Mouse (Mus musculus): ENCODE results near the gene Tmem108.

Tmem108 gene

DNA sequence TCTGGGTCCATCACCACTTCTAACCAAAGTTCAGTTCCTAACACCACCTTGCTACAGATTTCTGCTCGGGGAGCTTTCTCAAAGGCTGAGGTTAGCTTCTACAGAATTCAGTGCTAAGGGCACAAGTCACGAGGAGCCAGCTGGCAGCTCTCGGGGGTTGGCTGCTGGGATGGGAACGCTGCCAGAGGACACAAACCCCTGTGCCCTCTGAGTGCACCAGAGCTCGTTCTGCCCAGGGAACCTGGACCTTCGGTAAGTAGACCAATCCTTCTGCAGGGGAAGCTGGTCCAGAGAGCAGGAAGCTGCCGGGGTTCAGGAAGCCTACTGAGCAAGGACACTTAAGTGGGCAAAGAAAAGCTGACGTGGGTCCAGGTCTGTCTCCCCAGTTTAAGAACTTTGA lies 40.6 kb downstream of the Tmem108 start:
- DNase-seq (ENCODE audit: low spot score in 2 of 2), result no peak

DNA sequence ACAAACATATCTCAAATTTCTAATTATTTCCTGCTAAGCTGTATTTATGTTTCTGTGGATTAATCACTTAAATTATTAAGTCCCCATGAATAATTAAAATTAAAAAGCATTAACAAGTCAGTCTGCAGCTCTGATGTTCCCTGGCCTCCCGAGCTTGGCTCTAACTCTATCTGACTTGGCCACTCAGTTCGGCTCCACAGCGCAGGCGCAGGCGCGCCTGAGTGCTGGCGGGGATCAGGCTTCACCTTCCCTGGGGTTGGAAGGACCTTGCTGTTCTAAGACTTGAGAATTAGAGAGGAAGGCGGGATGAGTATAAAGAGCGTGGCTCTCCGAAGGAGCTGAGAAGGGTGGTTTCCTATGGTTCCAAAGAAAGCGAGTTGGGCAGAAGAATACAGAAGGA lies 41.6 kb downstream of the Tmem108 start:
- DNase-seq (ENCODE audit: low spot score in 2 of 2), result no peak

DNA sequence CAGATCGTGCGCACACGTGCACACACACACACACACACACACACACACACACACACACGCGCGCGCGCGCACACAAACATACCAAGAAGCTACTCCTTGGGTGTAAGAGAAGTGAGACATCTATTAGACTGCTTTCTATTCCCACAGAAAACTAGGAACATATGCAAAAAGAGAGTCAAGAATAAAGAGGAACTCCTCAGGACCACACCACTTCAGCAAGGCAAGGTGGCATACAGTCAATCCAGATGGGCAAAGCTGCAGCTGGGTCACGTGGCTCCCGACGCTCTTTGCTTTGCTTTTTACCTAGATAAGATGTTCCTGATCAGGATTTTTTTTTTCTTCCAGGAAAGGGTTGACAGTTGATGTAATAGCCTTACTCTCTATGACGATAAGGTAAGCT lies 45.6 kb downstream of the Tmem108 start:
- no peak for DNase-seq (ENCODE audit: low spot score in 2 of 2)

DNA sequence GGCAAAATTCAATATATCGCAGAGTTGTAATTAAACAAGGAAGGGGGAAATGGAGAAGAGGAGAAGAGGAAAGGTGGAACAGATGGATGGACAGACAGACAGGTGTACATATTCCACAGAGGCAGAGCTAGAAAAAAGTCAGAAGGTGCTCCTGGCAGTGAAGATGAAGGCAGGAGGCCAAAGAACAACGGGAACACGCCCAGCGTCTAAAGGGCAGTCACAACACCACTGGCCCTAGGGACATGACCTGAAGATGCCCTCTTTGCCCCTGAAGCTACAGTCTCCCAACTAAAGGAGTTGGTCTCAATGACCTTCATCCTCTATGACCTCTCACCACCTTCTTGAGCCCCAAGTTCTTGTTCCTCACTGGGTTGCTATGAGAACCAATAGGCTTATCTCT lies 46.3 kb downstream of the Tmem108 start:
- DNase-seq (ENCODE audit: low spot score in 2 of 2), result no peak

- no peak for DNase-seq (ENCODE audit: low spot score in 2 of 2)
Observed at GRCm38 (mm10) chr9:103713230-103713629, 48.4 kb downstream of the Tmem108 start.

GRCm38 (mm10) chr9:103712711-103713110 lies 48.9 kb downstream of the Tmem108 start:
- no peak for DNase-seq (ENCODE audit: low spot score in 2 of 2)

DNA sequence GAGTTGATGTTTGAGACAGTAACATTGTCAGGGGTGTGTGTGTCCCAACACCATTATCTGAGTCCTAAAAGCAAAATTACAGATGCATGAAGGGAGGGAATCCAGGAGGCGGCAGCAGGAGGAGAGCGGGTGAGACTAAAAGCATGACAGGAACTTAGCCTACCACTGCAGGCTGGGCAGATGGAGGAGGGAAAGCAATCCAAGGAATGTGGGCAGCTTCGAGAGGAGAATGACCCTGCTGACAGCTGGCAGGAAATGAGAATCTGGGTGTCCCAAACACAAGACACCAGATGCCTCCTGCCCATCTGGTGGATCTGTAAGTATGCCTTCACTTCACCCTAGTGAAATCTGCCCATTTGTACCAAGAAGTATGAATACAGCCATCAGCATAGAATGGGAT lies 51.9 kb downstream of the Tmem108 start:
- no peak for DNase-seq (ENCODE audit: low spot score in 2 of 2)

- DNase-seq (ENCODE audit: low spot score in 2 of 2), result no peak
Observed at GRCm38 (mm10) chr9:103708514-103709173, 53.0 kb downstream of the Tmem108 start.

DNA sequence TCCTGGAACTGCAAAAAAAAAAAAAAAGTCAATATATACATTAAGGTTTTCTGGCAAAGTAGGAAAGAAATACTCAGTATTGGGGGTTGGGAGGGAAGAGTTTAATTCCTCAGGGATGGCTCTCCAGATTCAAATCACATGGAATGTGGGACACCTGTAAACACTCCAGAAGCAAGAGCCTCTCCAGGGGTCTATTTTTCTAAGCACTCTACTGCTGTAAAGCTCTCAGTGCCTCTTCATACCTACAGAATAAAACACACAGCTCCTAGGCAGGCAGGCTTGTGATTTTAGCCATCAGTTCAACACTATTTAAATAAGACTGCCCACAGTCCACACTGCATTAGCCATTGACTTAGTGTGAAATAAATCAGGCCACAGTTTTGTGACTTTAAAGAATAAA lies 53.8 kb downstream of the Tmem108 start:
- DNase-seq (ENCODE audit: low spot score in 2 of 2), result no peak

- DNase-seq (ENCODE audit: low spot score in 2 of 2), result no peak
Observed at GRCm38 (mm10) chr9:103707000-103707790, 54.4 kb downstream of the Tmem108 start.

DNA sequence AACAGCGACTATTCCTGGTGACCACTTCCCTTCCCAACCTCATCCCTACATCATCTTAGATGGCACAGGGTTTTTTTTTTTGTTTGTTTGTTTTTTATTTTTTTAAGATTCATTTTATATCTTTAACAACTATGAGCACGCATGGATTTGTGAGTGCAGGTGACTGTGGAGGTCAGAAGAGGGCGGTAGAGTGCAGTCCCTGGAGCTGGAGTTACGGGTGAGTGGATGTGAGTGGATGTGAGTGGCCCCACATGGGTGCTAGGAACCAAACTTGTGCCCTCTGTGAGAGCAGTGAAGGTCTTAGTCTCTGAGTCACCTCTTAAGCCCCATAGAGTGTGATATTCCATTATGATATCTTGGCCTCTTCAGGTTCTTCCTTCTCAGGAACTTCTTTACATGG lies 55.9 kb downstream of the Tmem108 start:
- no peak for DNase-seq (ENCODE audit: low spot score in 2 of 2)

DNA sequence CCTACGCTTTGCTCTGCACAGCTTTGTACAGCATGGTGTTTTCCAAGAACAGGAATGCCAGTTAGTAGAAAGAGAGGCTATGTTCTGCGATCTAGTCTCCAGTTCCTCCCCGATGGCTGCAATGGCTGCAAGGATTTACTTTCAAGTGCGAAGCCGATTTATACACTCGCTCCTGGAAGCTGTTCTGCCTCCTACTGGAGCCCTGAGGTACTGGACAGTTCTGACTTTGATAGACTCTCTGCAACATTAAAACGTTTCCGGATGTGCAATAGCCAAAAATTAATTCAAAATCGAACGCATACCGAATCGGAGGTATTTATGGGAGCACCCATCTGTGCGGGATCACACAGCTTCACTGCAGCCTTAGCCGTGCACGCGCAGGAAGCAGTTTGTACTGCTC lies 58.6 kb downstream of the Tmem108 start:
- no peak for DNase-seq (ENCODE audit: low spot score in 2 of 2)

- no peak for DNase-seq (ENCODE audit: low spot score in 2 of 2)
Observed at GRCm38 (mm10) chr9:103702452-103702851, 59.2 kb downstream of the Tmem108 start.

GRCm38 (mm10) chr9:103701448-103701847 lies 60.2 kb downstream of the Tmem108 start:
- DNase-seq (ENCODE audit: low spot score in 2 of 2), result no peak

GRCm38 (mm10) chr9:103700240-103700639 lies 61.4 kb downstream of the Tmem108 start:
- no peak for DNase-seq (ENCODE audit: low spot score in 2 of 2)

GRCm38 (mm10) chr9:103696967-103697366 lies 64.7 kb downstream of the Tmem108 start:
- no peak for DNase-seq (ENCODE audit: low spot score in 2 of 2)

GRCm38 (mm10) chr9:103693826-103694225 lies 67.8 kb downstream of the Tmem108 start:
- DNase-seq (ENCODE audit: low spot score in 2 of 2), result no peak

- DNase-seq (ENCODE audit: low spot score in 2 of 2), result no peak
Observed at GRCm38 (mm10) chr9:103692699-103693098, 68.9 kb downstream of the Tmem108 start.

DNA sequence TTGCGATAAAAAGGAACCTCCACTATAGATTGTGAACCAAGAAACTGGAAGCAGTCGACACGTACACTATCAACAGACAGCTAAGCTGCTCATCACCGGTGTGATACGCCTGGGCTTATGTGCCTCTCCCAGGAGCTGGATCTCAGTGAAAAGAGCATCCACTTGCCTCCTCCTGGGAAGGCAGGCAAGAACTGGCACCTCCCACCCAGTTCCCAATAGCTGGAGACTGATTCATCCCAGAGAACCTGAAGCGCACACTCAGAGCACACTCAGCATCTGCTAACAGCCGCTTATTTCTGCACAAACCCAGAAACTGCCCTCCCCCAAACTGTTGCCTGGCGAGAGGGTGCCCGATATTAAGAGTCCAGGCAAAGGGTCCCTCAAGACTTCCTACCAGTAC lies 69.8 kb downstream of the Tmem108 start:
- no peak for DNase-seq (ENCODE audit: low spot score in 2 of 2)

- no peak for DNase-seq (ENCODE audit: low spot score in 2 of 2)
Observed at GRCm38 (mm10) chr9:103690446-103690845, 71.2 kb downstream of the Tmem108 start.

DNA sequence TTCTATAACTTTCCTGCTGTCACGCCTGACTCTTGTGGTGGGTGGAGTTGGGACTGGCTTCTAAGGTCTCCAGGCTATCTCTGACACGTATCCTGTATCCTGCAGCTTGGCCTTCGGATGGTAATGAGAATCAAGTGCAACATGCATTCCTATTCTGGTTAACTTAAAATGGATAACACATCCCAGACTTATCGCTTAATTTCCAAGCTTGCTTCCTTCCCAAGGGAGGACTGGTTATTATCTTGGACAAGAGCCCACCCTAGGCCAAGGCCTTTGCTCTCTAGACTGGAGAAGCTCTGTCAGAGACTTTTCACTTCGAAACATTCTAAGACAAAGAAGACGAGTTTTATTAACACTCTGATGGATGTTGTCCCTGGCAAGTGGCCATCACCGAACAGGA lies 71.9 kb downstream of the Tmem108 start:
- DNase-seq (ENCODE audit: low spot score in 2 of 2), result no peak

DNA sequence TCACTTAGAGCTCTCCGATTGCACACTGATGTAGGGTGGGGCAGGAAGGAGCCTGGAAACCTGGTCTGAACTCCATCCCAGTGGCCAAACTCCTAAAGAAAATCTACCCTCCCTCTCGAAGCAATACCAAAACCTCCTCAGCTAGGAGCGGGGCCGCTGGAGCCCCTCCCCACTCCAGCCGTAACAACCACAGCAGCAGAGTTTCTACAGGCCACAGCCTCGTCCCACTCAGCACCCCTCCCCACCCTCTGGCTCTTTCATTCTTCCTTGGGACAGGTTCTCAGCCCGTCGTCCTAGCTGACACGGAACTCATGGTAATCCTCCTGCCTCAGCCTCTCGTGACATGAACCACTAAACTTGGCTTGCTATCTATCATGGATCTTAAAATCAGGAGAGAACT lies 72.6 kb downstream of the Tmem108 start:
- DNase-seq (ENCODE audit: low spot score in 2 of 2), result no peak

GRCm38 (mm10) chr9:103687130-103687529 lies 74.5 kb downstream of the Tmem108 start:
- no peak for DNase-seq (ENCODE audit: low spot score in 2 of 2)

All from urinary bladder, adult 18-20 months (tissue).